Mouse (Mus musculus) olfactory bulb, adult 2 months (tissue): ENCODE measurements around the gene Eomes. TPM values are rescaled to one million over a fixed set of nuclear protein-coding genes. Genes with fewer than 3 reads are reported as not detected.
A peak's percentile ranks its signal among the peaks of the same experiment; 100 is the strongest.

ENCODE experiments used
- H3K27ac ChIP-seq: fragments of 200-500 bp; 2 replicates; pipeline ENCODE4 v1.5.1; 2012; ENCODE audit warnings: low read depth, low read length; ENCODE audit not compliant: insufficient read depth
- H3K4me1 ChIP-seq: fragments of 200-500 bp; 2 replicates; pipeline ENCODE4 v1.6.1; 2012; ENCODE audit warnings: low read length; ENCODE audit not compliant: control insufficient read depth, insufficient read depth
- H3K4me3 ChIP-seq: fragments of 200-500 bp; 2 replicates; pipeline ENCODE4 v1.5.1; 2012; ENCODE audit warnings: mild to moderate bottlenecking, low read depth, low read length, moderate library complexity; ENCODE audit not compliant: insufficient read depth
- CTCF ChIP-seq: fragments of 200-500 bp; IDR thresholded peaks from 2 replicates; pipeline ENCODE4 v1.5.1; 2012; ENCODE audit warnings: low read depth, mild to moderate bottlenecking, low read length, moderate library complexity; ENCODE audit not compliant: insufficient read depth
- POLR2A ChIP-seq: fragments of 200-500 bp; IDR thresholded peaks from 2 replicates; pipeline ENCODE4 v1.6.1; 2012; ENCODE audit warnings: mild to moderate bottlenecking, low read depth, low read length, moderate library complexity; ENCODE audit not compliant: insufficient read depth
- WGBS: fragments of 180-500 bp; shearing (Covaris S2); methylation state at CpG from one replicate; pipeline ENCODE4 v1.1.7; 2018; 5-methylcytosine and 5-hydroxymethylcytosine counted together
- polyA plus RNA-seq: library from polyadenylated mRNA; stranded (reverse); fragments of >200 nt; gene quantifications from 2 replicates; pipeline ENCODE4 v1.2.4, GENCODE M21; 2012; ENCODE audit warnings: low replicate concordance; ENCODE audit not compliant: missing spikeins, insufficient read depth, insufficient read length

Eomes gene
- not detected in 2 replicates for polyA plus RNA-seq

GRCm38 (mm10) chr9:118477961-118478360, at the start of gene Eomes:
Gene Eomes (plus strand): TSS chr9:118478212.
- under 1% methylated on average over 9 of the region's 9 CpGs for WGBS
- Histone ChIP-seq H3K4me1 (peaks cover 26% of the 10 kb centered on the region), H3K27ac (no peak within 1 kb of the TSS), H3K4me3 (peak within 1 kb of the TSS; percentile 33)
- TF ChIP-seq CTCF (no peak), POLR2A (no peak)

- WGBS: 59% methylated on average over 9 of the region's 9 CpGs
- no peak for TF ChIP-seq POLR2A
- TF ChIP-seq CTCF: no peak
- H3K4me1 ChIP-seq: peaks cover 13% of the 10 kb centered on the region
- H3K4me3 ChIP-seq: no peak overlapping the region
- H3K27ac ChIP-seq: no peak overlapping the region
Measured at GRCm38 (mm10) chr9:118444809-118445208, 33.2 kb upstream of the Eomes start.

GRCm38 (mm10) chr9:118449336-118449735, 28.7 kb upstream of the Eomes start:
- Histone ChIP-seq H3K4me1 (peaks cover 13% of the 10 kb centered on the region), H3K4me3 (no peak overlapping the region), H3K27ac (no peak overlapping the region)
- no peak for TF ChIP-seq POLR2A
- TF ChIP-seq CTCF: no peak
- WGBS: 86% methylated on average over 8 of the region's 8 CpGs

GRCm38 (mm10) chr9:118453427-118453826, 24.6 kb upstream of the Eomes start:
- Histone ChIP-seq H3K27ac (no peak overlapping the region), H3K4me1 (peaks cover 1% of the 10 kb centered on the region; the same call in 1 of the 2 replicates), H3K4me3 (0 out of 2 replicates have a peak overlapping the region, but pooled peaks have one; percentile 3)
- WGBS: 39% methylated on average over 9 of the region's 9 CpGs
- TF ChIP-seq CTCF: no peak
- no peak for TF ChIP-seq POLR2A

GRCm38 (mm10) chr9:118455188-118455845, 22.7 kb upstream of the Eomes start:
- WGBS: 76% methylated on average over 9 of the region's 9 CpGs
- Histone ChIP-seq H3K27ac (no peak overlapping the region), H3K4me1 (no peaks in the 10 kb centered on the region), H3K4me3 (no peak overlapping the region)
- TF ChIP-seq POLR2A: no peak
- TF ChIP-seq CTCF: no peak

GRCm38 (mm10) chr9:118456405-118456804, 21.6 kb upstream of the Eomes start:
- H3K4me1 ChIP-seq: no peaks in the 10 kb centered on the region
- H3K27ac ChIP-seq: no peak overlapping the region
- TF ChIP-seq POLR2A (no peak), CTCF (no peak)
- H3K4me3 ChIP-seq: no peak overlapping the region
- 59% methylated on average over 6 of the region's 6 CpGs for WGBS

- Histone ChIP-seq H3K4me1 (no peaks in the 10 kb centered on the region), H3K4me3 (no peak overlapping the region), H3K27ac (no peak overlapping the region)
- WGBS: 30% methylated on average over 5 of the region's 5 CpGs
- TF ChIP-seq CTCF (no peak), POLR2A (no peak)
Measured at GRCm38 (mm10) chr9:118458039-118458438, 20.0 kb upstream of the Eomes start.

GRCm38 (mm10) chr9:118464031-118464430, 14.0 kb upstream of the Eomes start:
- Histone ChIP-seq H3K4me3 (no peak overlapping the region), H3K27ac (no peak overlapping the region), H3K4me1 (no peaks in the 10 kb centered on the region)
- TF ChIP-seq POLR2A (no peak), CTCF (no peak)
- 69% methylated on average over 1 of the region's 1 CpGs for WGBS

GRCm38 (mm10) chr9:118468301-118468700, 9.7 kb upstream of the Eomes start:
- no peaks in the 10 kb centered on the region for H3K4me1 ChIP-seq
- no peak for TF ChIP-seq POLR2A
- WGBS: 10% methylated on average over 14 of the region's 14 CpGs
- H3K4me3 ChIP-seq: no peak overlapping the region
- no peak overlapping the region for H3K27ac ChIP-seq
